Mouse (Mus musculus) neutrophil, adult 5-6 weeks (primary cell): ENCODE measurements around the gene Cbfa2t3. TPM values are rescaled to one million over a fixed set of nuclear protein-coding genes. Genes with fewer than 3 reads are reported as not detected.

ENCODE experiments used
- ATAC-seq: fragments of 151-379, 151-347 bp; 2 replicates; pipeline ENCODE4 v1.8.0; 2017; ENCODE audit warnings: mild to moderate bottlenecking, moderate TSS enrichment; ENCODE audit not compliant: insufficient number of reproducible peaks, poor library complexity, low FRiP score, severe bottlenecking; ENCODE audit errors: extremely low read depth
- total RNA-seq: library from RNA; stranded (forward); fragments of 200-1000 nt; gene quantifications from 2 replicates; pipeline ENCODE4 v1.2.3, GENCODE M21; 2017

Cbfa2t3 gene
- total RNA-seq, 1 experiment from 2014 or later, result 17.8 TPM

- no peak for ATAC-seq
Measured at GRCm38 (mm10) chr8:122671894-122672293, 27.0 kb downstream of the Cbfa2t3 start.

- ATAC-seq, result no peak
Measured at GRCm38 (mm10) chr8:122670718-122671117, 28.2 kb downstream of the Cbfa2t3 start.

- ATAC-seq, result no peak
Measured at GRCm38 (mm10) chr8:122670001-122670400, 28.9 kb downstream of the Cbfa2t3 start.

- no peak for ATAC-seq
Measured at GRCm38 (mm10) chr8:122669370-122669769, 29.5 kb downstream of the Cbfa2t3 start.

- ATAC-seq, result no peak
Measured at GRCm38 (mm10) chr8:122667854-122668253, 31.1 kb downstream of the Cbfa2t3 start.

GRCm38 (mm10) chr8:122666827-122667226, 32.1 kb downstream of the Cbfa2t3 start:
- ATAC-seq, result peak; percentile 48; the same call in 1 of the 2 replicates

- ATAC-seq, result no peak
Measured at GRCm38 (mm10) chr8:122666338-122666764, 32.6 kb downstream of the Cbfa2t3 start.

- ATAC-seq, result no peak
Measured at GRCm38 (mm10) chr8:122665667-122666316, 33.1 kb downstream of the Cbfa2t3 start.

- no peak for ATAC-seq
Measured at GRCm38 (mm10) chr8:122665221-122665620, 33.7 kb downstream of the Cbfa2t3 start.

GRCm38 (mm10) chr8:122663670-122664069, 35.2 kb downstream of the Cbfa2t3 start:
- ATAC-seq, result no peak

GRCm38 (mm10) chr8:122663106-122663505, 35.8 kb downstream of the Cbfa2t3 start:
- ATAC-seq, result no peak

GRCm38 (mm10) chr8:122661894-122662293, 37.0 kb downstream of the Cbfa2t3 start:
- no peak for ATAC-seq

- no peak for ATAC-seq
Measured at GRCm38 (mm10) chr8:122661138-122661537, 37.8 kb downstream of the Cbfa2t3 start.

- no peak for ATAC-seq
Measured at GRCm38 (mm10) chr8:122660022-122660421, 38.9 kb downstream of the Cbfa2t3 start.

- ATAC-seq, result no peak
Measured at GRCm38 (mm10) chr8:122658807-122659160, 40.1 kb downstream of the Cbfa2t3 start.

- no peak for ATAC-seq
Measured at GRCm38 (mm10) chr8:122658149-122658806, 40.6 kb downstream of the Cbfa2t3 start.

GRCm38 (mm10) chr8:122656056-122656999, 42.6 kb downstream of the Cbfa2t3 start:
- no peak for ATAC-seq

GRCm38 (mm10) chr8:122654768-122655167, 44.1 kb downstream of the Cbfa2t3 start:
- no peak for ATAC-seq

- no peak for ATAC-seq
Measured at GRCm38 (mm10) chr8:122652643-122653042, 46.3 kb downstream of the Cbfa2t3 start.
